Mouse (Mus musculus) lung, embryonic 16.5 days (tissue): Measurements from ENCODE around the gene Brwd1. TPM values are rescaled to one million over a fixed set of nuclear protein-coding genes. Genes with fewer than 3 reads are reported as not detected.
"Not testable (repeated sequence)": the region's sequence is repeated elsewhere in the genome, so short reads cannot be mapped to it uniquely, and the experiment has no call there.

Experiments
- ATAC-seq: fragments of 200-750 bp; cut with Nextera tagmentation; 2 replicates; pipeline ENCODE4 v1.8.0; 2017; ENCODE audit warnings: low read depth, mild to moderate bottlenecking, moderate library complexity
- H3K27ac ChIP-seq: fragments of 300-500 bp; sonication (generic); 2 replicates; pipeline ENCODE4 v1.5.1; 2014; ENCODE audit warnings: mild to moderate bottlenecking, control low read depth, low read length
- H3K27me3 ChIP-seq: fragments of 300-500 bp; sonication (generic); 2 replicates; pipeline ENCODE4 v1.6.1; 2014; ENCODE audit warnings: low read depth, low read length, mixed read lengths; ENCODE audit not compliant: control insufficient read depth, insufficient read depth
- H3K36me3 ChIP-seq: fragments of 300-500 bp; sonication (generic); 2 replicates; pipeline ENCODE4 v1.6.1; 2014; ENCODE audit warnings: low read length; ENCODE audit not compliant: control insufficient read depth, insufficient read depth
- H3K4me1 ChIP-seq: fragments of 300-500 bp; sonication (generic); replicated peaks from 2 replicates; pipeline ENCODE4 v1.6.1; 2014; ENCODE audit warnings: low read length, mixed read lengths; ENCODE audit not compliant: control insufficient read depth, insufficient read depth
- H3K4me2 ChIP-seq: fragments of 300-500 bp; sonication (generic); 2 replicates; pipeline ENCODE4 v1.6.1; 2014; ENCODE audit warnings: low read depth, low read length, control low read depth
- H3K4me3 ChIP-seq: fragments of 300-500 bp; sonication (generic); 2 replicates; pipeline ENCODE4 v1.5.1; 2014; ENCODE audit warnings: mild to moderate bottlenecking, low read length, control low read depth
- H3K9ac ChIP-seq: fragments of 300-500 bp; sonication (generic); 2 replicates; pipeline ENCODE4 v1.6.1; 2014; ENCODE audit warnings: low read length, control low read depth
- H3K9me3 ChIP-seq: fragments of 300-500 bp; sonication (generic); 2 replicates; pipeline ENCODE4 v1.6.1; 2016; ENCODE audit warnings: low read length; ENCODE audit not compliant: control insufficient read depth
- WGBS: fragments of 180-500 bp; shearing (Covaris S2); extraction: QIAGEN DNeasy Blood & Tissue Kit; methylation state at CpG from one replicate; pipeline ENCODE4 v1.1.7; 2014; 5-methylcytosine and 5-hydroxymethylcytosine counted together
- polyA plus RNA-seq: library from polyadenylated mRNA; unstranded; fragments of >200 nt; fragmentation: Nextera tagmentation; extraction: Ambion mirVana; gene quantifications from 2 replicates; pipeline ENCODE4 v1.2.1, GENCODE M21; 2015

The Brwd1 gene
- polyA plus RNA-seq, 1 experiment from 2014 or later: 69.7 TPM

DNA sequence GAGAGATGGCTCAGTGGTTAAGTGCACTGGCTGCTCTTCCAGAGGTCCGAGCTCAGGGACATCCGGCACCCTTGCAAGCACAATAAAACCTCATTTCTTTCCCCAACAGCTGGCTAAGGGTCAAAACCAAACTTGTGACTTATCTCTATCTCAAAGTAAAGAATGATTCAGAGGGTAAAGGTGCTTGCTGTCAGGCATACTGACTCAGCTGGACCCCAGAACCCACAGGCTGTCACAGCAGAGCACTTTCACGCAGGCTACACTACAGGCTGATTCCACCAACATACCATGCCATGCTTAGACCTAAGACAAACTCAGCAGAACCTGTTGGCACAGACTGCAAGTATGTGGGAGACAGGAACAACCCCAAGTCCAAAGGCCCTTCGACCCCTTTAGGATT lies 41.6 kb downstream of the Brwd1 start:
- Histone ChIP-seq H3K4me2 (no peak overlapping the region), H3K27ac (no peak overlapping the region), H3K27me3 (no peaks in the 10 kb centered on the region), H3K9ac (no peak overlapping the region), H3K4me1 (no peaks in the 10 kb centered on the region), H3K9me3 (no peaks in the 10 kb centered on the region), H3K4me3 (no peak overlapping the region), H3K36me3 (peaks cover 57% of the 10 kb centered on the region)
- 86% methylated on average over 4 of the region's 4 CpGs for WGBS
- no peak for ATAC-seq

GRCm38 (mm10) chr16:96039538-96039937 lies 42.8 kb downstream of the Brwd1 start:
- 62% methylated on average over 6 of the region's 6 CpGs for WGBS
- peaks cover 60% of the 10 kb centered on the region for H3K36me3 ChIP-seq
- H3K4me1 ChIP-seq: no peaks in the 10 kb centered on the region
- ATAC-seq: no peak
- no peak overlapping the region for H3K9ac ChIP-seq
- no peak overlapping the region for H3K27ac ChIP-seq
- H3K27me3 ChIP-seq: no peaks in the 10 kb centered on the region
- H3K9me3 ChIP-seq: no peaks in the 10 kb centered on the region
- H3K4me2 ChIP-seq: no peak overlapping the region
- no peak overlapping the region for H3K4me3 ChIP-seq

- H3K27ac ChIP-seq: no peak overlapping the region
- no peak for ATAC-seq
- no peaks in the 10 kb centered on the region for H3K27me3 ChIP-seq
- no peaks in the 10 kb centered on the region for H3K9me3 ChIP-seq
- H3K4me1 ChIP-seq: no peaks in the 10 kb centered on the region
- no peak overlapping the region for H3K9ac ChIP-seq
- H3K36me3 ChIP-seq: peaks cover 63% of the 10 kb centered on the region
- WGBS: 92% methylated on average over 6 of the region's 6 CpGs
- H3K4me2 ChIP-seq: no peak overlapping the region
- no peak overlapping the region for H3K4me3 ChIP-seq
Observed at GRCm38 (mm10) chr16:96034473-96034872, 47.9 kb downstream of the Brwd1 start.

DNA sequence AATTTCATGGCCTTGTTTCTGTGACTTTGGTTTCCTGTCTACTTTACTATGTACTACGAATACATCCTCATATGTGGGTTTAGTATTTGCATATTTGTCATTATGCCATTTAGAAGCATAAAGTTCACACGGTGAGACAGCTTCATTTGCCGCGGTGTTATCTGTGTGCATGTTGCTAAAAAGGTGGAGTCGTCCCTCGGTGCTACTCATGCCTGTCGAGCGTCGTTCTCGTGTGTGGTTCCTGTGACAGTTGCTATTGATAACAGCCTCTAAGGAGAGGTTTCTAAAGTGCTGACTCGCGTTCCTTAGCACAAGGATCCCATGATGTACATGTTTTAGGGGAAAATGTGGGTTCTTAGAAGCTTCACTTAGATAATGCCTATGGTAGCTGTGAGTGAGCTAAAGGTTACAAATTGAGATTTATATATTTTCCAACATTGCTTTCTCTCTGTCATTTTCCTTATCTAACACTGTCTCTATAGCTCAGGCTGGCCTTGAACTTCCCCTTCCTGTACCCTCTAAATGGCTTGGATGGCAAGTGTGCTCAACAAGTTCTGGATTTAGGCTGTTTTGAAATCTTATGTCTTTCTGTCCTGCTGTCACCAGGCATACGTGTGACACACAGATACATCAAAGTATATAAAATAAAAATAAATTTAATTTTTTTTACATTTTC lies 49.8 kb downstream of the Brwd1 start:
- Histone ChIP-seq H3K4me1 (no peaks in the 10 kb centered on the region), H3K36me3 (peaks cover 64% of the 10 kb centered on the region)

GRCm38 (mm10) chr16:96030476-96031102 lies 51.7 kb downstream of the Brwd1 start:
- H3K36me3 ChIP-seq: peaks cover 70% of the 10 kb centered on the region
- WGBS: 88% methylated on average over 2 of the region's 2 CpGs
- H3K9ac ChIP-seq: no peak overlapping the region
- no peak overlapping the region for H3K4me3 ChIP-seq
- no peak overlapping the region for H3K4me2 ChIP-seq
- H3K4me1 ChIP-seq: no peaks in the 10 kb centered on the region
- H3K9me3 ChIP-seq: no peaks in the 10 kb centered on the region
- no peak overlapping the region for H3K27ac ChIP-seq
- ATAC-seq: no peak
- H3K27me3 ChIP-seq: no peaks in the 10 kb centered on the region

More for the DNA sequence above, 49.8 kb downstream of the Brwd1 start:
- Histone ChIP-seq H3K9ac (no peak overlapping the region), H3K4me2 (no peak overlapping the region), H3K27me3 (no peaks in the 10 kb centered on the region), H3K27ac (no peak overlapping the region), H3K9me3 (no peaks in the 10 kb centered on the region), H3K4me3 (no peak overlapping the region)
- no peak for ATAC-seq
- WGBS: 86% methylated on average over 13 of the region's 13 CpGs

- no peak overlapping the region for H3K9ac ChIP-seq
- H3K27ac ChIP-seq: no peak overlapping the region
- peaks cover 42% of the 10 kb centered on the region for H3K36me3 ChIP-seq
- no peaks in the 10 kb centered on the region for H3K9me3 ChIP-seq
- no peak overlapping the region for H3K4me3 ChIP-seq
- no peaks in the 10 kb centered on the region for H3K4me1 ChIP-seq
- ATAC-seq: no peak
- no peak overlapping the region for H3K4me2 ChIP-seq
- 86% methylated on average over 5 of the region's 5 CpGs for WGBS
- no peaks in the 10 kb centered on the region for H3K27me3 ChIP-seq
Observed at GRCm38 (mm10) chr16:96026256-96026655, 56.1 kb downstream of the Brwd1 start.

- Histone ChIP-seq H3K27me3 (no peaks in the 10 kb centered on the region), H3K27ac (no peak overlapping the region)
- WGBS: 80% methylated on average over 3 of the region's 3 CpGs
Observed at GRCm38 (mm10) chr16:96025244-96025643, 57.1 kb downstream of the Brwd1 start.

GRCm38 (mm10) chr16:96021045-96021444 lies 61.3 kb downstream of the Brwd1 start:
- WGBS: 87% methylated on average over 10 of the region's 10 CpGs
- H3K36me3 ChIP-seq: peaks cover 46% of the 10 kb centered on the region
- H3K9ac ChIP-seq: no peak overlapping the region

More at GRCm38 (mm10) chr16:96025244-96025643, 57.1 kb downstream of the Brwd1 start:
- ATAC-seq: no peak
- Histone ChIP-seq H3K4me3 (no peak overlapping the region), H3K36me3 (peaks cover 40% of the 10 kb centered on the region), H3K4me1 (no peaks in the 10 kb centered on the region), H3K4me2 (no peak overlapping the region), H3K9me3 (no peaks in the 10 kb centered on the region), H3K9ac (no peak overlapping the region)

DNA sequence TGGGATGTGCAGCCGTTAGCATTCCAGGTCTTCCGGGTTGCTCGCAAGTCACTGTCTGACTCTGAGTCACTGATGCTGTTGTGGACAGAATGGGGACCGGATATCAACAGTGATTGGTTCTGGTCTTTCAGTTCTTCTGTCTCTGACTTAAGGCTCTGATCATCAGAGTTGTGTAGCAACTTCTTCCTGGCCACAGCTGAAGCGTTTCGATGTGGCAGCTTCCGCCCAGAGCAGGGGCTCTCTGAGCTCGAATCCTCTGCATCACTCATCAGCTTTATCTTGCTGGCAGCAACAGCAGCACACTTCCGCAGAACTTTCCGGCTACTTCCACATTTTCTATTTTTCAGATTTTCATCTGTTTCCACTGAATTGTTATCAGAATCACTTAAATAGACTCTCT lies 73.2 kb downstream of the Brwd1 start:
- not testable (repeated sequence) for H3K9me3 ChIP-seq, H3K27me3 ChIP-seq, H3K27ac ChIP-seq, H3K4me2 ChIP-seq, H3K4me1 ChIP-seq, H3K4me3 ChIP-seq, H3K9ac ChIP-seq, ATAC-seq
- H3K36me3 ChIP-seq: peaks cover 14% of the 10 kb centered on the region
- WGBS: no CpG with 5 or more reads among the region's 10 CpGs

More at GRCm38 (mm10) chr16:96021045-96021444, 61.3 kb downstream of the Brwd1 start:
- no peaks in the 10 kb centered on the region for H3K27me3 ChIP-seq
- H3K27ac ChIP-seq: no peak overlapping the region
- no peaks in the 10 kb centered on the region for H3K9me3 ChIP-seq
- no peak overlapping the region for H3K4me3 ChIP-seq
- no peaks in the 10 kb centered on the region for H3K4me1 ChIP-seq
- no peak for ATAC-seq
- H3K4me2 ChIP-seq: no peak overlapping the region
